Mouse (Mus musculus): ENCODE results near the gene Dock1.

Gene Dock1

GRCm38 (mm10) chr7:135159606-135160005, 489.2 kb downstream of the Dock1 start:
- DNase-seq (ENCODE audit: low spot score): no peak

- peak; percentile 51 for DNase-seq (ENCODE audit: low spot score)
Observed at GRCm38 (mm10) chr7:135165155-135165554, 494.7 kb downstream of the Dock1 start.

- no peak for DNase-seq (ENCODE audit: low spot score)
Observed at GRCm38 (mm10) chr7:135169936-135170335, 499.5 kb downstream of the Dock1 start.

- DNase-seq (ENCODE audit: low spot score): no peak
Observed at GRCm38 (mm10) chr7:135172219-135172618, 501.8 kb downstream of the Dock1 start.

- DNase-seq (ENCODE audit: low spot score): no peak
Observed at GRCm38 (mm10) chr7:135194190-135194589, 523.7 kb downstream of the Dock1 start.

- DNase-seq (ENCODE audit: low spot score): no peak
Observed at GRCm38 (mm10) chr7:135195631-135196030, 525.2 kb downstream of the Dock1 start.

GRCm38 (mm10) chr7:135196828-135197227, 526.4 kb downstream of the Dock1 start:
- DNase-seq (ENCODE audit: low spot score): no peak

GRCm38 (mm10) chr7:135203920-135204319, 533.5 kb downstream of the Dock1 start:
- DNase-seq (ENCODE audit: low spot score): peak; percentile 18

- no peak for DNase-seq (ENCODE audit: low spot score)
Observed at GRCm38 (mm10) chr7:135205111-135205510, 534.7 kb downstream of the Dock1 start.

- DNase-seq (ENCODE audit: low spot score): no peak
Observed at GRCm38 (mm10) chr7:135208947-135209567, 538.6 kb downstream of the Dock1 start.

- no peak for DNase-seq (ENCODE audit: low spot score)
Observed at GRCm38 (mm10) chr7:135210296-135210695, 539.8 kb downstream of the Dock1 start.

- DNase-seq (ENCODE audit: low spot score): no peak
Observed at GRCm38 (mm10) chr7:135210831-135211230, 540.4 kb downstream of the Dock1 start.

GRCm38 (mm10) chr7:135212505-135212904, 542.1 kb downstream of the Dock1 start:
- peak; percentile 75 for DNase-seq (ENCODE audit: low spot score)

- DNase-seq (ENCODE audit: low spot score): no peak
Observed at GRCm38 (mm10) chr7:135221475-135221874, 551.0 kb downstream of the Dock1 start.
